Mouse (Mus musculus) liver, postnatal 0 days (tissue): ENCODE data around the gene Gas2. TPM values are rescaled to one million over a fixed set of nuclear protein-coding genes. Genes with fewer than 3 reads are reported as not detected.

ENCODE experiments used
- ATAC-seq: fragments of 200-750 bp; cut with Nextera tagmentation; 2 replicates; pipeline ENCODE4 v1.8.0; 2017; ENCODE audit warnings: mild to moderate bottlenecking, moderate library complexity
- DNase-seq: peaks from one replicate; pipeline ENCODE4 v3.0.0-alpha.2; 2016
- H3K27ac ChIP-seq: fragments of 300-500 bp; sonication (generic); 2 replicates; pipeline ENCODE4 v1.5.1; 2014; ENCODE audit warnings: antibody characterized with exemption, moderate library complexity, mild to moderate bottlenecking, low read depth
- H3K27me3 ChIP-seq: fragments of 300-500 bp; sonication (generic); 2 replicates; pipeline ENCODE4 v1.6.1; 2014; ENCODE audit warnings: low read length, control low read depth, mixed read lengths; ENCODE audit not compliant: insufficient read depth
- H3K36me3 ChIP-seq: fragments of 300-500 bp; sonication (generic); replicated peaks from 2 replicates; pipeline ENCODE4 v1.6.1; 2014; ENCODE audit warnings: mild to moderate bottlenecking, control low read depth, low read length, moderate library complexity, mixed read lengths; ENCODE audit not compliant: insufficient read depth
- H3K4me1 ChIP-seq: fragments of 300-500 bp; sonication (generic); 2 replicates; pipeline ENCODE4 v1.6.1; 2014; ENCODE audit warnings: antibody characterized with exemption, mild to moderate bottlenecking, control low read depth; ENCODE audit not compliant: insufficient read depth
- H3K4me2 ChIP-seq: fragments of 300-500 bp; sonication (generic); 2 replicates; pipeline ENCODE4 v1.6.1; 2014; ENCODE audit warnings: low read depth, mild to moderate bottlenecking, low read length, moderate library complexity, mixed read lengths
- H3K4me3 ChIP-seq: fragments of 300-500 bp; sonication (generic); 2 replicates; pipeline ENCODE4 v1.5.1; 2014; ENCODE audit warnings: low read depth, low read length
- H3K9ac ChIP-seq: fragments of 300-500 bp; sonication (generic); replicated peaks from 2 replicates; pipeline ENCODE4 v1.6.1; 2014; ENCODE audit warnings: mild to moderate bottlenecking, moderate library complexity
- H3K9me3 ChIP-seq: fragments of 300-500 bp; sonication (generic); 2 replicates; pipeline ENCODE4 v1.6.1; 2016; ENCODE audit warnings: mild to moderate bottlenecking, control low read depth, low read length, mixed read lengths
- CTCF ChIP-seq: sonication (generic); IDR thresholded peaks from 2 replicates; pipeline ENCODE4 v1.5.1; 2016; ENCODE audit warnings: antibody characterized with exemption, low read depth
- EP300 ChIP-seq: IDR thresholded peaks from 2 replicates; pipeline ENCODE4 v1.6.1; 2016; ENCODE audit warnings: antibody characterized with exemption, low read depth, mild to moderate bottlenecking
- WGBS: fragments of 180-500 bp; shearing (Covaris S2); extraction: QIAGEN DNeasy Blood & Tissue Kit; methylation state at CpG from one replicate; pipeline ENCODE4 v1.1.7; 2014; ENCODE audit not compliant: insufficient replicate concordance; 5-methylcytosine and 5-hydroxymethylcytosine counted together
- polyA plus RNA-seq: library from polyadenylated mRNA; unstranded; fragments of >200 nt; fragmentation: Nextera tagmentation; extraction: Ambion mirVana; gene quantifications from 2 replicates; pipeline ENCODE4 v1.2.1, GENCODE M21; 2015

Gas2 gene
- polyA plus RNA-seq, 1 experiment from 2014 or later: 6.1 TPM

GRCm38 (mm10) chr7:52015628-52016027 is 153.8 kb downstream of the Gas2 start, which contains the start of gene 1700015G11Rik:
1700015G11Rik (minus strand) TSS chr7:52015728.
- Histone ChIP-seq H3K4me1 (no peaks in the 10 kb centered on the region), H3K4me3 (no peak within 1 kb of the TSS), H3K9ac (no peak within 1 kb of the TSS), H3K27me3 (no peaks in the 10 kb centered on the region), H3K9me3 (no peaks in the 10 kb centered on the region), H3K4me2 (no peak within 1 kb of the TSS), H3K36me3 (no peaks in the 10 kb centered on the region), H3K27ac (no peak within 1 kb of the TSS)
- ATAC-seq (no peak), DNase-seq (no peak)
- no peak for TF ChIP-seq EP300
- TF ChIP-seq CTCF: no peak
- WGBS: 67% methylated on average over 3 of the region's 3 CpGs

- H3K9me3 ChIP-seq: no peaks in the 10 kb centered on the region
- WGBS: 53% methylated on average over 4 of the region's 4 CpGs
- ATAC-seq: no peak
Observed at GRCm38 (mm10) chr7:52022039-52022438, 160.2 kb downstream of the Gas2 start.

DNA sequence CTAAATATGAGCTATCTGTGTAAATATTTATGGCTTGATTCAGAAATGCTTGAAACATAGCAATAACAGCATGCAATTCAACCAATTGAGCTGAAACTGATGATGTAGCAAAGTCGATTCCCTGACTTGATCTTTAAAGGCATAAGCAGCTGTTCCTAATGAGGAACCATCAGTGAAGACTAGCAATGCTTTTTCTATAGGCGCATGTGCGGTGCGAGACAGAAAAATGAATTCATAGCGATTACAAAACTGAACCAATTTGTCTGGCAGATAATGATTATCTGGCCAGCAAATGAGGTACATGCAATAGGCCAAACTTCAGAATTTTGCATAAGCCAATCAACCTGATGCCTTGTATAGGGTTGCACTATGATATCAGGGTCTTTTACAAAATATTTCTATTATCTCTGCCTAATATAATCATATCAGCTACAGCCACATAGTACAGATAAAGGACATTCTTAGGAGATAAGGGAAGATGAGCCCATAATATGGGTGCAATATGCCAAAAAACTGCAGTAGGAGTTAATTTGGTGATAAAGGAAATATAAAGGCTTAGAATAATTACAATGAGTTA is 162.3 kb downstream of the Gas2 start:
- H3K27me3 ChIP-seq: no peaks in the 10 kb centered on the region
- H3K4me1 ChIP-seq: no peaks in the 10 kb centered on the region
- no peak overlapping the region for H3K27ac ChIP-seq
- ATAC-seq: no peak
- H3K9ac ChIP-seq: no peak overlapping the region
- H3K4me3 ChIP-seq: no peak overlapping the region
- H3K36me3 ChIP-seq: no peaks in the 10 kb centered on the region
- TF ChIP-seq EP300: no peak
- TF ChIP-seq CTCF: no peak
- no peak for DNase-seq
- WGBS: 79% methylated on average over 5 of the region's 5 CpGs
- H3K4me2 ChIP-seq: no peak overlapping the region
- H3K9me3 ChIP-seq: no peaks in the 10 kb centered on the region

More at GRCm38 (mm10) chr7:52022039-52022438, 160.2 kb downstream of the Gas2 start:
- TF ChIP-seq EP300 (no peak), CTCF (no peak)
- Histone ChIP-seq H3K36me3 (no peaks in the 10 kb centered on the region), H3K27me3 (no peaks in the 10 kb centered on the region), H3K4me1 (no peaks in the 10 kb centered on the region), H3K4me2 (no peak overlapping the region), H3K27ac (no peak overlapping the region), H3K4me3 (no peak overlapping the region), H3K9ac (no peak overlapping the region)
- DNase-seq: no peak

DNA sequence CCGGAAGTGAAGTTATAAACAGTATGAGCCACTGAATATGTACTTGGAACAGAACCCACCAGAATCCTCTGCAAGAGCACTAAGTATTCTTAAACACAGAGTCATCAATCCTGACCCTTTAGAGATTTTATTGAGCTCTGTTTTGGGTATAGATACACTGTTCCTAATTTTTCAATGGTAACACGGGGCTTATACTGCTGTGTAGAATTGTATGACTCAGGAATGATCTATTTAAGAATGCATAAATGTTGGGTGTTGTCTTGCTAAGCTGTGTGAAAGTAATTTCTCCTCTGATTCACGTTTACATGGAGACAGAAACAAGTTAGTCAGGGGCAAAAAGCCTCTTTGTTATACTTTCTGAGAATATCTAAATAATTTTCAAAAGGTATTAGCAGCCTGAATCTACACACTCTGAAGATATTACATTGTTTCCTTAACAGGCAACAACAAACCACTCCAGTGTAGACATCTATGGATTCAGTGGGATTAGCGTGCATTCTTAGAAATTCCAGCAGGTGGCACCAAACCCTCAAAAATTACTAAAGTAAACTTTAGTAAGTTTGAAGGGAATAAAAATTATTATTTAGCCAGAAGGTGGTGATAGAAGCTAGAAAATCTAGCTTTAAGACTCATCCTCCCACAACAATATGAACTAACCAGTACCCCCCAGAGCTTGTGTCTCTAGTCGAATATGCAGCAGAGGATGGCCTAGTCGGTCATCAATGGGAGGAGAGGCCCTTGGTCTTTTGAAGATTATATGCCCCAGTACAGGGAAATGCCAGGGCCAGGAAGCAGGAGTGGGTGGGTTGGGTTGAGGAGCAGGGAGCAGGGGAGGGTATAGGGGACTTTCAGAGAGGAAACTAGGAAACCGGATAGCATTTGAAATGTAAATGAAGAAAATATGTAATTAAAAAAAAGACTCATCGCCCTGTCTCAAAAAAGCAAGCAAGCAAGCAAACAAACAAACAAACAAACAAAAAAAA is 176.1 kb downstream of the Gas2 start:
- ATAC-seq (no peak), DNase-seq (no peak)
- no peaks in the 10 kb centered on the region for H3K36me3 ChIP-seq
- TF ChIP-seq EP300 (no peak), CTCF (peak; percentile 57)
- H3K27ac ChIP-seq: no peak overlapping the region
- 44% methylated on average over 8 of the region's 8 CpGs for WGBS
- H3K27me3 ChIP-seq: no peaks in the 10 kb centered on the region
- no peak overlapping the region for H3K4me3 ChIP-seq
- no peak overlapping the region for H3K9ac ChIP-seq
- no peaks in the 10 kb centered on the region for H3K4me1 ChIP-seq
- H3K9me3 ChIP-seq: no peaks in the 10 kb centered on the region
- no peak overlapping the region for H3K4me2 ChIP-seq

Other genes starting within 250 kb of the Gas2 start
- not detected in 2 replicates for gene Slc17a6, start 240.0 kb upstream of the Gas2 start, polyA plus RNA-seq
- 4.8 and 5.5 TPM in 2 replicates for gene Fancf, start 252 bp downstream of the Gas2 start, polyA plus RNA-seq
- gene Svip, start 144.0 kb downstream of the Gas2 start, polyA plus RNA-seq: 10.0 and 10.3 TPM in 2 replicates
- gene 1700015G11Rik, start 153.7 kb downstream of the Gas2 start, polyA plus RNA-seq: not detected in 2 replicates